Mouse (Mus musculus) neutrophil, adult 65 days (primary cell): ENCODE measurements around the gene Thap3. TPM values are rescaled to one million over a fixed set of nuclear protein-coding genes. Genes with fewer than 3 reads are reported as not detected.

Source experiments
- total RNA-seq: library from RNA; stranded (reverse); gene quantifications from 2 replicates; pipeline ENCODE4 v1.2.4, GENCODE M21; 2023

Thap3 gene
- 13.5 and 16.7 TPM in 2 replicates for total RNA-seq

GRCm38 (mm10) chr4:151988342-151989109 lies at the start of gene Thap3:
Gene Thap3, minus strand, starts transcription at chr4:151988997.

DNA sequence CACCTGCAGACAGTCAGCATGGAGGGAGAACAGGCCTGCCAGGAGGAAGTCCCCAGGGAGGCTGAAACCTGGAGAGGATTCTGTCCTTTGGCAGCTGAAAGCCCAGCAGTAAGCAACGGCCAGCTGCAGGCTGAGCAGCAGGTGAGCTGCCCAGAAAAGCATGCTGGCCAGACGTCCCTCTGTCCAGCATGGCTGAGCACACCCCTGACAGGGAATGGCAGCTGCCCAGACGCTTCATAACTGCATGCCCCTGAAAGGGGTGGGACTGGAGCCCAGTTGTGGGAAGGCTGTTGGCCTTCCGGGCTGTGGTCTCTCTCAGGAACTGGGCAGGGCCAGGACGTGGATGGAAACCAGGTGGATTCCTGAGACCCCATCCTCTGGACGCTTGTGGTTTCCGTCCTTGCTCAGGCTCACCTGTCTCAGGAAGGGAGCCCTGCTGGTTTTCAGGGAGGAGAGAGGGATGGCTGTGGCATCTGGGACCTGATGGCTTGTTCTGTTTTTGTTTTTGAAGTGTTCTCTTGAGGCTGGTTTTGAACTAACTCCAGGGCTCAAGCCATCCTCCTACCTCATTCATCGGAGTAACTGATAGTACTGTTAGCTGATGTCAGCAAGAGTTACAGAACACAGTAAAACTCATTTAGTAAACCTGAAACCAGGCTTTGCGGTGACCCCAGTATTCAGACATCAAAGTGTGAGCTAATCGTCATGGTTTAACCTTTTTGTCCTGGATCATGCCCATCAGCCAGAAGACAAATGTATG lies 49.6 kb upstream of the Thap3 start, which contains the start of gene Tas1r1:
Gene Tas1r1, minus strand, starts transcription at position 344 of the 760 bp plus-strand sequence.

DNA sequence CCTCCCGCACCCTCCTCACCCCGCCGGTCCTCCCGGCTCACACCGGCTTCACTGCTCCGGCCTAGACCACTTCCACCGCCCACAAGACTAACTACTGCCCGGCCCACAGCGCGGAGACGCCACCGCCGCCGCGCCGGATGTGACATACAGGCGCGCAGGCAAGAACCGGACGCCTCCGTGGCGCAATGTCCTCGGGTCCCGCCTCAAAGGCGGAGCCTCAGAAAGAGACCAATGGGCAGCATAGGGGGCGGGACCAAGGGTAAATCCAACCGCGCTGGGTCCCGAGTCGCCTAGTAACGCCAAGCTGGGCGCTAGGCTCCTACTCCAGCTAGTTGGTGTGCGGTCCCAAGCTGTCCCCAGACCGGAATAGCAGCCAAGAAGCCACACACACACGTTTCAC lies 38.7 kb upstream of the Thap3 start, which contains the start of gene Zbtb48:
Gene Zbtb48, minus strand, starts transcription at position 148 of the 400 bp plus-strand sequence.

DNA sequence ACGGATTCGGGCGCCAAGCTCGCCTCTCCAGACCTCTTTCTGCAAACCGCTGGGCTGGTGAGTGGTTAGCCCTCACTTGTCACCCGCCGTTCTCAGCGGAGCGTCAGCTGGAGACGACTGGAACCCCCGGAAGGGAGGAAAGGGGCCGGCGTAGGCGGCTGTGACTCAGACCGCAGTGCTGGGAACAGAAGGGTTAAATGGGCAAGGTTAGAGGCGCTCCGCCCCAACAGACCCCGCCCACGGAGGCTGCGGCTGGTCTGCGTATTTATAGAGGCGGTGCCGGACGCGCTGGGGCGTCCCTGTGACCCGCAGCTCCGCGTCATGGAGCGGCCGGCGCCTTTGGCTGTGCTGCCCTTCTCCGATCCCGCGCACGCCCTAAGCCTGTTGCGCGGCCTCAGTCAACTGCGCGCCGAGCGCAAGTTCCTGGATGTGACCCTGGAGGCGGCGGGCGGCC lies 19.9 kb upstream of the Thap3 start, which contains the start of gene Klhl21:
Gene Klhl21, plus strand, starts transcription at position 182 of the 454 bp plus-strand sequence.

GRCm38 (mm10) chr4:151996173-151996950 lies 7.6 kb upstream of the Thap3 start, which contains the start of gene Phf13:
Gene Phf13, minus strand, starts transcription at chr4:151996258.

GRCm38 (mm10) chr4:151933505-151934214 lies 55.1 kb downstream of the Thap3 start, which contains the start of gene Dnajc11:
Gene Dnajc11, plus strand, starts transcription at chr4:151933691.

Other genes starting within 250 kb of the Thap3 start
- gene Camta1, start 127.1 kb downstream of the Thap3 start, total RNA-seq: 20.1 and 23.2 TPM in 2 replicates
- 18.0 and 22.3 TPM in 2 replicates for gene Dnajc11, start 55.3 kb downstream of the Thap3 start, total RNA-seq
- gene Phf13, start 7.3 kb upstream of the Thap3 start, total RNA-seq: 4.0 and 5.2 TPM in 2 replicates
- gene Klhl21, start 19.8 kb upstream of the Thap3 start, total RNA-seq: 9.0 and 12.1 TPM in 2 replicates
- gene Zbtb48, start 38.7 kb upstream of the Thap3 start, total RNA-seq: 10.2 and 11.7 TPM in 2 replicates
- gene Tas1r1, start 49.6 kb upstream of the Thap3 start, total RNA-seq: 0.18 and 0.54 TPM in 2 replicates
- 10.0 and 13.9 TPM in 2 replicates for gene Nol9, start 50.3 kb upstream of the Thap3 start, total RNA-seq
- 2.5 and 3.6 TPM in 2 replicates for gene Plekhg5, start 83.5 kb upstream of the Thap3 start, total RNA-seq
- not detected in 2 replicates for gene Tnfrsf25, start 126.9 kb upstream of the Thap3 start, total RNA-seq
- gene Espn, start 163.4 kb upstream of the Thap3 start, total RNA-seq: 0.32 and 0.43 TPM in 2 replicates
- not detected in 2 replicates for gene Hes2, start 169.9 kb upstream of the Thap3 start, total RNA-seq
- gene Acot7, start 189.1 kb upstream of the Thap3 start, total RNA-seq: 25.5 and 29.0 TPM in 2 replicates